Mouse (Mus musculus) olfactory bulb, adult 2 months (tissue): ENCODE results near the gene Mlxipl.

Experiments used
- CTCF ChIP-seq: fragments of 200-500 bp; IDR thresholded peaks from 2 replicates; pipeline ENCODE4 v1.5.1; 2012; ENCODE audit warnings: low read depth, mild to moderate bottlenecking, low read length, moderate library complexity; ENCODE audit not compliant: insufficient read depth
- POLR2A ChIP-seq: fragments of 200-500 bp; IDR thresholded peaks from 2 replicates; pipeline ENCODE4 v1.6.1; 2012; ENCODE audit warnings: mild to moderate bottlenecking, low read depth, low read length, moderate library complexity; ENCODE audit not compliant: insufficient read depth

DNA sequence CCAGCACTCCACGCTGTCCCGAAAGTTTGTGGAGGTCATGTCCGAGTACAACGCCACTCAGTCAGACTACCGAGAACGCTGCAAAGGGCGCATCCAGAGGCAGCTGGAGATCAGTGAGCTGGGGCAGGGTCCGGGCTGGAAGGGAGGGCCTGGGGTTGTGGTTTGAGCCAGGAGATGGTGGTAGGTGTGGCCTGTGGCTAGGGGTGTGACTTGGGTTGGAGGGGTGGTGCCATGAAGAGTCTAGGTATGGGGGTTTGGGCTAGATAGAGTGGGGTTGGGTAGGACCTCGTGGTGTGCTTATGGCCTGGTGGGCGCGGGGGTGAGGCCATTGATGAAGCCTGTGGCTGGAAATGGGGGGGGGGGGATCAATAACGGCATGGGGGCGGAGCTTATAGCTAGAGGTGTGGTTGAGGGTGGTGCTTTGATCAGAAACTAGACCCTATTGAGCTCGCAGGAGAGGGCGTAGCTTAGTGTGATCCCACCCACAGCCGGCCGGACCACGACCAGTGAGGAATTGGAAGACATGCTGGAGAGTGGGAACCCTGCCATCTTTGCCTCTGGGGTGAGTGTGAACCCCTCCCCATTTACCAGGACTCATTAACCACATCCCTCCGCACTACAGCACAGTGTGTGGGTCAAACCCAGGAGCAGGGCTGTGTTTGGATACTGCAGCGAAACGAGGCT, 47.4 kb upstream of the Mlxipl start:
- TF ChIP-seq CTCF (no peak), POLR2A (no peak)
